Mouse (Mus musculus) MEL (cell line): Measurements from ENCODE around the gene Scd4. TPM values are rescaled to one million over a fixed set of nuclear protein-coding genes. Genes with fewer than 3 reads are reported as not detected.

Source experiments
- DNase-seq: peaks from one replicate; pipeline ENCODE4 v3.0.0; 2011; ENCODE audit warnings: low read depth, low spot score
- H3K27ac ChIP-seq: 2 replicates; pipeline ENCODE4 v1.5.1; 2012; ENCODE audit warnings: low read depth, mild to moderate bottlenecking, control low read depth, low read length, moderate library complexity; ENCODE audit not compliant: control insufficient read depth
- H3K27me3 ChIP-seq, 2 experiments: fragments of 150-350 bp in 1 of 2; sonication (generic) in 1 of 2; 2 replicates each; pipeline ENCODE4 v1.6.1; 2012; ENCODE audit warnings: low read length in 2 of 2, mild to moderate bottlenecking in 2 of 2, improper control_type of control experiment in 1 of 2, moderate library complexity in 1 of 2; ENCODE audit not compliant: insufficient read depth in 2 of 2, control insufficient read depth in 1 of 2
- H3K36me3 ChIP-seq, 2 experiments: 2 replicates each; pipeline ENCODE4 v1.6.1; 2012 to 2014; ENCODE audit warnings: low read length in 2 of 2, improper control_type of control experiment in 1 of 2, inconsistent platforms in 1 of 2, mild to moderate bottlenecking in 1 of 2; ENCODE audit not compliant: insufficient read depth in 2 of 2, control insufficient read depth in 1 of 2
- H3K4me1 ChIP-seq, 2 experiments: fragments of 150-350 bp in 1 of 2; sonication (generic) in 1 of 2; 2 replicates each; pipeline ENCODE4 v1.6.1; 2012; ENCODE audit warnings: low read length in 2 of 2, improper control_type of control experiment in 1 of 2, mild to moderate bottlenecking in 1 of 2; ENCODE audit not compliant: insufficient read depth in 2 of 2, control insufficient read depth in 1 of 2
- H3K4me3 ChIP-seq, 2 experiments: fragments of 150-350 bp in 1 of 2; sonication (generic) in 1 of 2; 2 replicates each; pipeline ENCODE4 v1.5.1; 2012; ENCODE audit warnings: low read depth in 2 of 2, low read length in 2 of 2, mild to moderate bottlenecking in 2 of 2, moderate library complexity in 2 of 2, control low read depth in 1 of 2, improper control_type of control experiment in 1 of 2; ENCODE audit not compliant: control insufficient read depth in 1 of 2, insufficient read depth in 1 of 2
- H3K79me2 ChIP-seq: 2 replicates; pipeline ENCODE4 v1.6.1; 2012; ENCODE audit warnings: mild to moderate bottlenecking, low read length, moderate library complexity; ENCODE audit not compliant: control insufficient read depth, poor library complexity, insufficient read depth
- H3K9ac ChIP-seq: 2 replicates; pipeline ENCODE4 v1.6.1; 2012; ENCODE audit warnings: low read depth, mild to moderate bottlenecking, control low read depth, low read length, moderate library complexity; ENCODE audit not compliant: control insufficient read depth, poor library complexity, severe bottlenecking
- H3K9me3 ChIP-seq: fragments of 150-350 bp; sonication (generic); replicated peaks from 2 replicates; pipeline ENCODE4 v1.6.1; 2012; ENCODE audit warnings: mild to moderate bottlenecking, low read length, improper control_type of control experiment, moderate library complexity; ENCODE audit not compliant: insufficient read depth
- BHLHE40 ChIP-seq: IDR thresholded peaks from 2 replicates; pipeline ENCODE4 v1.6.1; 2012; ENCODE audit warnings: low read depth, mild to moderate bottlenecking, inconsistent platforms, low read length, improper control_type of control experiment, borderline replicate concordance
- CHD1 ChIP-seq: IDR thresholded peaks from 2 replicates; pipeline ENCODE4 v1.6.1; 2012; ENCODE audit warnings: low read depth, mild to moderate bottlenecking, inconsistent platforms, low read length, improper control_type of control experiment
- CHD2 ChIP-seq: IDR thresholded peaks from 2 replicates; pipeline ENCODE4 v1.6.1; 2011; ENCODE audit warnings: low read length, improper control_type of control experiment
- E2F4 ChIP-seq: IDR thresholded peaks from 2 replicates; pipeline ENCODE4 v1.6.1; 2011; ENCODE audit warnings: low read depth, low read length, improper control_type of control experiment, borderline replicate concordance
- ELF1 ChIP-seq: IDR thresholded peaks from 2 replicates; pipeline ENCODE4 v1.6.1; 2014; ENCODE audit warnings: low read depth, mild to moderate bottlenecking, inconsistent platforms, low read length, improper control_type of control experiment, moderate library complexity
- EP300 ChIP-seq, 2 experiments: IDR thresholded peaks; 2 replicates each; pipeline ENCODE4 v1.6.1; 2011; ENCODE audit warnings: improper control_type of control experiment in 2 of 2, low read length in 2 of 2, low read depth in 1 of 2, mild to moderate bottlenecking in 1 of 2
- GABPA ChIP-seq: IDR thresholded peaks from 2 replicates; pipeline ENCODE4 v1.6.1; 2012; ENCODE audit warnings: low read depth, mild to moderate bottlenecking, inconsistent platforms, low read length, improper control_type of control experiment, moderate library complexity
- HCFC1 ChIP-seq: IDR thresholded peaks from 2 replicates; pipeline ENCODE4 v1.6.1; 2012; ENCODE audit warnings: low read depth, mild to moderate bottlenecking, inconsistent platforms, low read length, improper control_type of control experiment, moderate library complexity
- MAFK ChIP-seq: IDR thresholded peaks from 2 replicates; pipeline ENCODE4 v1.6.1; 2011; ENCODE audit warnings: low read depth, mild to moderate bottlenecking, low read length, improper control_type of control experiment, borderline replicate concordance
- MAX ChIP-seq: IDR thresholded peaks from 2 replicates; pipeline ENCODE4 v1.6.1; 2011; ENCODE audit warnings: low read length, improper control_type of control experiment
- MAZ ChIP-seq: IDR thresholded peaks from 2 replicates; pipeline ENCODE4 v1.6.1; 2012; ENCODE audit warnings: low read depth, mild to moderate bottlenecking, inconsistent platforms, low read length, improper control_type of control experiment
- MYB ChIP-seq: IDR thresholded peaks from 2 replicates; pipeline ENCODE4 v1.6.1; 2011; ENCODE audit warnings: mild to moderate bottlenecking, low read depth, low read length, improper control_type of control experiment
- MYC ChIP-seq: IDR thresholded peaks from 2 replicates; pipeline ENCODE4 v1.6.1; 2011; ENCODE audit warnings: low read depth, mild to moderate bottlenecking, low read length, improper control_type of control experiment, moderate library complexity
- NRF1 ChIP-seq: IDR thresholded peaks from 2 replicates; pipeline ENCODE4 v1.6.1; 2014; ENCODE audit warnings: low read depth, mild to moderate bottlenecking, inconsistent platforms, low read length, improper control_type of control experiment, moderate library complexity; ENCODE audit not compliant: poor library complexity, insufficient read depth, severe bottlenecking
- POLR2A ChIP-seq, 2 experiments: IDR thresholded peaks; 2 replicates each; pipeline ENCODE4 v1.6.1; 2011 to 2012; ENCODE audit warnings: low read length in 2 of 2, mild to moderate bottlenecking in 2 of 2, control low read depth in 1 of 2, improper control_type of control experiment in 1 of 2, low read depth in 1 of 2, moderate library complexity in 1 of 2; ENCODE audit not compliant: control insufficient read depth in 1 of 2, insufficient read depth in 1 of 2, poor library complexity in 1 of 2
- POLR2AphosphoS2 ChIP-seq: IDR thresholded peaks from 2 replicates; pipeline ENCODE4 v1.6.1; 2011; ENCODE audit warnings: low read length, improper control_type of control experiment
- POLR2AphosphoS5 ChIP-seq: IDR thresholded peaks from 2 replicates; pipeline ENCODE4 v1.6.1; 2012; ENCODE audit warnings: low read depth, borderline replicate concordance, mild to moderate bottlenecking, inconsistent platforms, low read length, moderate library complexity, mixed read lengths
- RAD21 ChIP-seq: IDR thresholded peaks from 2 replicates; pipeline ENCODE4 v1.6.1; 2011; ENCODE audit warnings: mild to moderate bottlenecking, low read depth, low read length, improper control_type of control experiment
- SIN3A ChIP-seq: IDR thresholded peaks from 2 replicates; pipeline ENCODE4 v1.6.1; 2012; ENCODE audit warnings: low read length, improper control_type of control experiment, inconsistent platforms
- TAL1 ChIP-seq: IDR thresholded peaks from 2 replicates; pipeline ENCODE4 v1.6.1; 2012; ENCODE audit warnings: mild to moderate bottlenecking, inconsistent platforms, low read length, moderate library complexity, mixed read lengths
- TCF12 ChIP-seq: IDR thresholded peaks from 2 replicates; pipeline ENCODE4 v1.6.1; 2014; ENCODE audit warnings: low read depth, mild to moderate bottlenecking, inconsistent platforms, low read length, improper control_type of control experiment, moderate library complexity
- UBTF ChIP-seq: IDR thresholded peaks from 2 replicates; pipeline ENCODE4 v1.6.1; 2012; ENCODE audit warnings: low read depth, mild to moderate bottlenecking, inconsistent platforms, low read length, improper control_type of control experiment, moderate library complexity, borderline replicate concordance; ENCODE audit not compliant: insufficient read depth
- USF2 ChIP-seq, 2 experiments: IDR thresholded peaks; 2 replicates each; pipeline ENCODE4 v1.6.1; 2011 to 2012; ENCODE audit warnings: improper control_type of control experiment in 2 of 2, low read length in 2 of 2, borderline replicate concordance in 1 of 2, inconsistent platforms in 1 of 2, low read depth in 1 of 2, mild to moderate bottlenecking in 1 of 2; ENCODE audit not compliant: insufficient read depth in 1 of 2
- ZKSCAN1 ChIP-seq: IDR thresholded peaks from 2 replicates; pipeline ENCODE4 v1.6.1; 2012; ENCODE audit warnings: low read depth, mild to moderate bottlenecking, inconsistent platforms, low read length, improper control_type of control experiment, moderate library complexity
- ZMIZ1 ChIP-seq: IDR thresholded peaks from 2 replicates; pipeline ENCODE4 v1.6.1; 2012; ENCODE audit warnings: low read depth, mild to moderate bottlenecking, inconsistent platforms, low read length, improper control_type of control experiment, moderate library complexity
- ZNF384 ChIP-seq: IDR thresholded peaks from 2 replicates; pipeline ENCODE4 v1.6.1; 2012; ENCODE audit warnings: low read depth, mild to moderate bottlenecking, inconsistent platforms, low read length, improper control_type of control experiment
- polyA plus RNA-seq, 2 experiments: library from polyadenylated mRNA; stranded (reverse) in 1 of 2; unstranded in 1 of 2; fragments of >175 nt in 1 of 2; fragments of >200 nt in 1 of 2; gene quantifications; 2 replicates each; pipeline versions ENCODE4 v1.2.1 to v1.2.4; 2012; ENCODE audit warnings: low replicate concordance in 2 of 2, low read depth in 1 of 2; ENCODE audit not compliant: insufficient read length in 2 of 2, insufficient read depth in 1 of 2, missing spikeins in 1 of 2
- total RNA-seq: library from RNA; depleted of rRNA; stranded (reverse); fragments of 300-350 nt; gene quantifications from 2 replicates; pipeline ENCODE4 v1.2.3, GENCODE M21; 2012

The Scd4 gene
- total and polyA plus RNA-seq, 3 experiments = 0.31 to 0.36 TPM; not detected in 1

DNA sequence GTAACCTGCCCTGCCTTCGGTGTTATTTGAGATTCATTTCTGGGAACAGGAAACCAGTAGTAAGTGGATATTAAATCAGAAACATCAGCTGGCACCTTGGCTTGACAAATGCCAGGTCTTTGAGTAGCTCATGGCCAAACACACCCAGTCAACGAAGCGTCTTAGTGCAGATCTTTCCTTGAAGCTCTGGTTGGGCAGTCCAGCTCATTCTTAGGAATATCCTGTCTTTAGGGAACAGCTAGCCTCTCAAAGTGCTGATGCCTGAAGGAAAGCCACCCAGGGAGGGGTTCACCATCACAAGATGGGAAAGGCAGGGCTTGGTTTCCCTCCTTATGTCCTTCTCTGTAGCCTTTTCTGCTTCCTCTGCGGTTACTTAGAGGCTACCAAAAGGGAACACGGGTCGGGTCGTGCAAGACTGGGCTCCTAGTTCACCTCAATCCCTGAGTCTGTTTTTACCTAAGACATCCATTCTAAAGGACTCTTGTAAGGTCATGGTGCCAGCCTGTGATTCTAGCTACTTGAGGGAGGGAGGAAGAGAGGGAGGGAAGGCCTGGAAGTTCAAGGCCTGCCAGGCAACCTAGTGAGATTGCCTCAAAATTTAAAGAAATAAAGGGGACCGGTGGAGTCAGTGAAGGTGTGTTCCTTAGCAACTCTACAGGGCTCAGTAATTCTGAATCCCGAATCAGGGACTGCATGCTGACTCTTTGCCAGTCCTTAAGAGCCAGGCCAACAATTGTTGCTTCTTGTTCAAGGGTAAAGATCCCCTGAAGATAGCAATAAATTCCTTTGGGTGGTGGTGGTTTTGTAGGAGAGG, 25.6 kb upstream of the Scd4 start:
- Histone ChIP-seq H3K27ac (no peak overlapping the region), H3K79me2 (peaks cover 1% of the 10 kb centered on the region; the same call in 1 of the 2 replicates), H3K27me3 (no peaks in the 10 kb centered on the region), H3K9me3 (no peaks in the 10 kb centered on the region), H3K9ac (no peak overlapping the region), H3K4me1 (peaks cover 0 to 15% of the 10 kb centered on the region in 2 experiments; a peak in 2 of 4 replicates), H3K36me3 (peaks cover 11 to 37% of the 10 kb centered on the region in 2 experiments), H3K4me3 (no peak overlapping the region)
- TF ChIP-seq MAX (no peak), RAD21 (no peak), POLR2A (IDR thresholded peaks at IDR 0.05; ENCODE audit: control insufficient read depth in 1 of 2, insufficient read depth in 1 of 2, low read depth in 1 of 2, low read length in 2 of 2, poor library complexity in 1 of 2) (peak in 1 of 2 experiments; percentile 56; a peak in 2 of 4 replicates), HCFC1 (0 out of 2 replicates have a peak, but pooled peaks have one; percentile 21), UBTF (no peak), USF2 (IDR thresholded peaks at IDR 0.05; ENCODE audit: borderline replicate concordance in 1 of 2, insufficient read depth in 1 of 2, low read depth in 1 of 2, low read length in 2 of 2) (no peak), CHD1 (0 out of 2 replicates have a peak, but pooled peaks have one; percentile 22), TCF12 (no peak), MAZ (peak; percentile 24; the same call in 1 of the 2 replicates), MYB (peak; percentile 47; the same call in 1 of the 2 replicates), POLR2AphosphoS5 (peak; percentile 58; the same call in 1 of the 2 replicates), POLR2AphosphoS2 (peak; percentile 92), ZKSCAN1 (no peak), MAFK (0 out of 2 replicates have a peak, but pooled peaks have one; percentile 2), GABPA (no peak), BHLHE40 (no peak), ZMIZ1 (peak; percentile 88)
- peak; percentile 70 for DNase-seq

GRCm38 (mm10) chr19:44307915-44308470, 24.9 kb upstream of the Scd4 start:
- Histone ChIP-seq H3K27ac (no peak overlapping the region), H3K9me3 (no peaks in the 10 kb centered on the region), H3K4me3 (no peak overlapping the region), H3K9ac (no peak overlapping the region), H3K27me3 (no peaks in the 10 kb centered on the region), H3K79me2 (no peaks in the 10 kb centered on the region), H3K4me1 (peaks cover 0 to 15% of the 10 kb centered on the region in 2 experiments; a peak in 2 of 4 replicates), H3K36me3 (peaks cover 11 to 32% of the 10 kb centered on the region in 2 experiments)
- peak; percentile 63 for DNase-seq
- TF ChIP-seq TCF12 (no peak), POLR2AphosphoS5 (no peak), MYC (0 out of 2 replicates have a peak, but pooled peaks have one; percentile 5), MAFK (no peak; the same call in 1 of the 2 replicates), CHD1 (no peak), CHD2 (peak; percentile 35), ZNF384 (no peak), POLR2AphosphoS2 (peak; percentile 58; the same call in 1 of the 2 replicates), TAL1 (no peak), UBTF (no peak), ELF1 (no peak), E2F4 (peak; percentile 29; the same call in 1 of the 2 replicates), SIN3A (0 out of 2 replicates have a peak, but pooled peaks have one; percentile 31), POLR2A (IDR thresholded peaks at IDR 0.05; ENCODE audit: control insufficient read depth in 1 of 2, insufficient read depth in 1 of 2, low read depth in 1 of 2, low read length in 2 of 2, poor library complexity in 1 of 2) (no peak; a peak in 1 of 4 replicates), ZKSCAN1 (no peak), NRF1 (no peak), EP300 (IDR thresholded peaks at IDR 0.05; ENCODE audit: low read depth in 1 of 2, low read length in 2 of 2) (no peak), ZMIZ1 (peak; percentile 7; the same call in 1 of the 2 replicates)
